Mouse (Mus musculus): ENCODE results near the gene St3gal5.

GRCm38 (mm10) chr6:72146803-72147202, 49.4 kb downstream of the St3gal5 start:
- TF ChIP-seq CTCF (conservative IDR thresholded peaks at IDR 0.05; ENCODE audit: insufficient read depth, insufficient read length, low read depth, low read length), result no peak
- TF ChIP-seq POLR2A (IDR thresholded peaks at IDR 0.05; ENCODE audit: low read depth, low read length), result no peak
